Mouse (Mus musculus): ENCODE measurements at regions not wholly inside any gene's neighbourhood (a gene's known extent, or its start where the extent isn't known, plus 50 kb on each side); places are given as distances from the start of the nearest gene placed in this dataset.

- DNase-seq, result peak; percentile 99
Measured at GRCm38 (mm10) chr15:85634322-85635141, 52.3 kb upstream of the Wnt7b start.

GRCm38 (mm10) chr15:85635425-85635824 is 53.2 kb upstream of the Wnt7b start:
- DNase-seq, result no peak

GRCm38 (mm10) chr15:85639566-85639965 is 57.3 kb upstream of the Wnt7b start:
- no peak for DNase-seq

GRCm38 (mm10) chr15:85641120-85642080 is 59.1 kb upstream of the Wnt7b start:
- DNase-seq, result no peak

- no peak for DNase-seq
Measured at GRCm38 (mm10) chr15:85645396-85645795, 63.1 kb upstream of the Wnt7b start.

- DNase-seq, result peak; percentile 48
Measured at GRCm38 (mm10) chr15:85645971-85646638, 63.8 kb upstream of the Wnt7b start.

- DNase-seq, result no peak
Measured at GRCm38 (mm10) chr15:85646639-85647277, 64.5 kb upstream of the Wnt7b start.

GRCm38 (mm10) chr15:85647593-85647992 is 65.3 kb upstream of the Wnt7b start:
- no peak for DNase-seq

GRCm38 (mm10) chr15:85650241-85650640 is 68.0 kb upstream of the Wnt7b start:
- DNase-seq, result no peak

GRCm38 (mm10) chr15:85651718-85652420 is 69.6 kb upstream of the Wnt7b start:
- DNase-seq, result peak; percentile 55

- peak; percentile 66 for DNase-seq
Measured at GRCm38 (mm10) chr15:85652431-85652830, 70.2 kb upstream of the Wnt7b start.

GRCm38 (mm10) chr15:85652871-85653337 is 70.6 kb upstream of the Wnt7b start:
- peak; percentile 80 for DNase-seq

- DNase-seq, result peak; percentile 90
Measured at GRCm38 (mm10) chr15:85653421-85654401, 71.4 kb upstream of the Wnt7b start.

GRCm38 (mm10) chr15:85654791-85655190 is 72.5 kb upstream of the Wnt7b start:
- DNase-seq, result peak; percentile 47

GRCm38 (mm10) chr15:85655751-85656167 is 73.5 kb upstream of the Wnt7b start:
- peak; percentile 77 for DNase-seq

GRCm38 (mm10) chr15:85656852-85657251 is 74.6 kb upstream of the Wnt7b start:
- DNase-seq, result peak; percentile 68

GRCm38 (mm10) chr15:85657441-85657989 is 75.2 kb upstream of the Wnt7b start:
- DNase-seq, result no peak

- DNase-seq, result peak; percentile 53
Measured at GRCm38 (mm10) chr15:85658101-85658885, 76.0 kb upstream of the Wnt7b start.
